Mouse (Mus musculus): ENCODE data around the gene Sugp2. TPM values are rescaled to one million over a fixed set of nuclear protein-coding genes. Genes with fewer than 3 reads are reported as not detected.

Gene Sugp2
- total RNA-seq, 2 experiments from 2014 or later, result 128 to 138 TPM

DNA sequence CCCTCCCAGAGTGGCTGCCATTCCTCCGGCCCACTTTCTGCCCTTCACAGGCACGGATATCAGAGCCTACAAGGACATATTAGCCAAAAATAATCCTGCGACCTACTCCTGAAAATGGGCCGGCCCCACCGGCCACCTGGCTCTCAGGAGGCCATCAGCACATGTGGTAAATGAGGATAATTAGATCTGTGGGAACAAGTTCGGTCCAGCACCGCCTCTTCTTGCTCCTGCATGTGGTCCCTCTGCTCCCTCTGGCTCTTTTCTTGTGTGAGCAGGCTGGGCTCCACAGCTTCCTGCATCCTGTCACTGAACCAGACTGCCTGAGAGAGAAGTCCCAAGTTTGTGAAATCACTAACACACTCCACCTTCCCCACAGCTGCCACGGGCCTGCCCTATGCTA is 45.2 kb downstream of the Sugp2 start:
- no peak for DNase-seq (ENCODE audit: low spot score in 2 of 2)

DNA sequence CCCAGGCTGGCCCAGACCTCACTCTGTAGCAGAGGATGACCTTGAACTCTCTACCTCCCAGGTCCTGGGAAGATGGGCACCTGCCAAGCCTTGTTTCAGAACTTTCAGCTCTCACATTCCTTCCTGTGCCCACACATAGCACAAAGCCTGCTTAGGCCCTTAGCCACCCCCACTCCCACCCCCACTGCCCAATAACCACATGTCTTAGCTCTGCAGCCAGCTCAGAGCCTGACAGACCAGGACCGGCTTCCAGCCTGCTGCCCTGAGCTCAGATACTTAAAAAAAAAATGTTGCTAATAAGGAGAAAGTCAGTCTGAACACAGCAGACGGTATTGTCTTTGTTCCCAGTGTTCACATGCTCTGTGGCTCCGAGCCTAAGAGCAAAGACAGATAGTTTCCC is 47.0 kb downstream of the Sugp2 start:
- no peak for DNase-seq (ENCODE audit: low spot score in 2 of 2)

DNA sequence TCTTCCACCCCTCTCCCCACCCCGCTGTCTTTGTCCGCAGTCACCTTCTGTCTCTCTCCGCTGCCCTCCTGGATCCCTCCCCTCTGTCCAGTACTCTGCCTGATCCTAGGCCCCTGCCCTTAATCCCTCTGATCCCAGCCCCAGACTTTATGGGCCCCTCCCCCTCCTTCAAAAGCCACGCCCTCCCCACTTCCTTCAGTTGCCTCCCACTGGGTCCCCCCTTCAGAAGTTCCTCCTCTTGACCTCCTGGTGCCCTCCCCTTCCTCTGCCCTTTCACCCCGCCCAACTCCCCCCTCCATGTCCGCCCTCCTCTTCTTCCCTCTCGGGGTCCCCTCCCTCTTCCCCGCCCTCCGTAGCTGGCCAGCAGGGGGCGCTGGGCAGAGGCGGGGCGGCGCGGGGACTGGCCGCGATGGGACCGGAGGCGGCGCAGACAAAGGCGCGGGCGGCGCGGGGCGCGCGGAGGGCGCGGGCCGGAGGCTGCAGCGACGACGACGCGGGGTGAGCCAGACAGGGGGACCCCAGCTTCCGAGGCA is 48.6 kb downstream of the Sugp2 start, which contains the start of gene Homer3:
Gene Homer3 (plus strand): TSS at position 225 of the 533 bp plus-strand sequence.
- DNase-seq (ENCODE audit: low spot score in 2 of 2), result peak; percentile 87 to 92

DNA sequence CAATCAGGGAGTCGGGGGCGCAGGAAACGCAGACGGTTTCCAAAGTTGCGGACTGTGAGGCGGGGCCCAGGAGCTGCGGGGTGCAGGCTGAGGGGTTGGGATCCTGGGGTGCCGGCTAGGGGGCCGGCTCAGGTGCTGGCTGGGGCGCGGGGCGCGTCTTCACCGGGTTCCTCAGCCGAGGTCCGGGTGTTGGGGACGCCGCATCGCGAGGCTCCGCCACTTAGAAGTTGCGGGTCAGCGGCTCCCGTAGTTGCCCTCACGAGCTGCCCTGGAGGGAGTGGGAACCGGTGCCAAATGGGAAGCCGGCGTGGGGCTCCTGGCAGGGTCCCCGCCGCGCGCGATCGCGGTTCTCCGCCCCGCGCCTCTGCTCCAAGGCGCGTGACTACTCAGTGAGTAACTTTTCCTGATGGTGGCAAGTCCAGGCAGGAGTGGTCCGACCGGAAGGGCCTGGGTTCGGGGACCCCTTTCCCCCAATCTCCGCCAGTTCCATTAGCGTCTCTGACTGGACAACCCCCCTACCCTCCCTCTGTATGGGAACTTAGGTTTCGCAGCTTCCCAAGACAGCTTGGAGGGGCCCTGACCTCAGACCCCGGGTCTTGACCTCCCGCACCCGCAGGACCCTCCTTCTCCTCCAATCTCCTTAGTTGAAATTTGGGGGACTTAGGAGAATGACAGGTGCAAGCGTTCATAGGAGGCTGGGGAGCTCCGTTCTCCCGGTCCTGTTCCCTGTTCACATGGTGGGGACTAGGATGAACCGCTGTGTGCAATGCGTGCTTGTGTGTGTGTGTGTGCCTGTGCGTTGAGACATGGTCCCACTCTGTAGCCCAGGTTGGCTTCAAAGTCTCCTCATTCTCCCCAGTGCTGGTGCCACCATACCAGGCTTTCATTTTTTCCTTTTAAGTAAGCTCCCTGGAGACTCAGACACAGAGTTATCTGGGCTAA is 49.4 kb downstream of the Sugp2 start:
- peak in 1 of 2 experiments; percentile 33 for DNase-seq (ENCODE audit: low spot score in 2 of 2)

DNA sequence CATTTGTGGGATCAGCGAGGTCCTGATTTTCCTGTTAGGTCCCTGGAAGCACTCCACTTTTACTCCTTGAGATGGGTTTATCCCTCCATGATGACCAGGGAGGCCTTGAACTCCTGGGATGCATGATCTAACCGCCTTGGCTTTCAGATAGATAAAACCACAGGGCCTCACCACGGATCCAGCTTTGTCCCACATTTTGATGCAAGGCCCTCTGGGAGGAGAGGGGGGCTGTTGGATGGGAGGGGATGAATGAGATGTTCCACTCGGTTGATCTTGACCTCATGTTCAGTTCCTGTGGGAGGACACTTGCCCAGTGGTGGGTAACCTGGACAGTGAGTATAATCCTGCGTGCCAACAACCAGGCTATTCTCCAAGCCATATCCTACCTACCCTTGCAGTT is 50.4 kb downstream of the Sugp2 start:
- no peak for DNase-seq (ENCODE audit: low spot score in 2 of 2)

DNA sequence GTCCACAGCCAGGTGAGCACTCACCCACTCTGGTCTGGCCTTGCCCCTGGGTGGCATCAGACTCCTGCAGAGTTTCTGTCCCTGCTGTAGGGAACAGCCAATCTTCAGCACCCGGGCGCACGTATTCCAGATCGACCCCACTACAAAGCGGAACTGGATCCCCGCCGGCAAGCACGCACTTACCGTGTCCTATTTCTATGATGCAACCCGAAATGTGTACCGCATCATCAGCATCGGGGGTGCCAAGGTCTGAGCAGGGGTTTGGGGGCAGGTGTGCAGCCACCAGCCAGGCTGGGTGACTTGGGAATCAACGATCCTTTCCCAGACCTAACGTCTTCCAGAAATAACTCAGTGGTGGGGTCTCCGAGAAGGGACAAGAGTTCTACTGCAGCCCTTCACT is 51.3 kb downstream of the Sugp2 start:
- DNase-seq (ENCODE audit: low spot score in 2 of 2), result no peak

DNA sequence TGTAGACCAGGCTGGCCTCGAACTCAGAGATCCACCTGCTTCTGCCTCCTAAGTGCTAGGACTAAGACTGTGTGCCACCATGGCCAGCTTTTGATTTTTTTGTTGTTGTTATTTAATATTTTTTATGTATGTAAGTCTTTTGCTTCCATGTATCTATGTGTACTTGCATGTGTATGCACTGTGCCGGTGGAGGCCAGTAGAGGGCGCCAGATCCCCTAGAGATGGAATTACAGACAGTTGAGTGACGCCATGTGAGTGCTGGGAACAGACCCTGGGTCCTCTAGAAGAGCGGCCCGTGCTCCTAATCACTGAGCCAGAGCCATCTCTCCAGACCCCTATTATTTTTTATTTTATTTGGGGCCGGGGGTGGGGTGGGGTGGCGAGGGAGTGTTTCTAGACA is 52.7 kb downstream of the Sugp2 start:
- DNase-seq (ENCODE audit: low spot score in 2 of 2), result no peak

DNA sequence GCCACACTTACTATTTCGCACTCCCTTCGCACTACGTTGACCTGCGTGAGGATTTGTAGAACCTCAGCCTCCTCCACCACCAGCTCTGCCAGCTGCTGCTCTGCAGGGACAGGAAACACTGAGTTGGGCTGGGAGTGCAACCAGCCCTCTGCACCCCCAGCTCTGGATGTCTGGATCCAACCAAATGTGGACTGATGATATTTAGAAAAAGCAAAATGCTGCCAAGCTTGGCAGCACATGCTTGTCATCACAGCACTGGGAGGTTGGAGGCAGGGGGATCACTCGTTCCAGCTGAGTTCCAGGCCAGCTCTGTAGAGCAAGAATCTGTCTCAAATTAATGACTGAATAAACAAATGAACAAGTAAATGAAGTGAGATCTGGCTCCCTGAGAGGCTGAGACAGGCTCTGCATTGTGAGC is 60.0 kb downstream of the Sugp2 start:
- DNase-seq (ENCODE audit: low spot score in 2 of 2), result peak in 1 of 2 experiments; percentile 46

DNA sequence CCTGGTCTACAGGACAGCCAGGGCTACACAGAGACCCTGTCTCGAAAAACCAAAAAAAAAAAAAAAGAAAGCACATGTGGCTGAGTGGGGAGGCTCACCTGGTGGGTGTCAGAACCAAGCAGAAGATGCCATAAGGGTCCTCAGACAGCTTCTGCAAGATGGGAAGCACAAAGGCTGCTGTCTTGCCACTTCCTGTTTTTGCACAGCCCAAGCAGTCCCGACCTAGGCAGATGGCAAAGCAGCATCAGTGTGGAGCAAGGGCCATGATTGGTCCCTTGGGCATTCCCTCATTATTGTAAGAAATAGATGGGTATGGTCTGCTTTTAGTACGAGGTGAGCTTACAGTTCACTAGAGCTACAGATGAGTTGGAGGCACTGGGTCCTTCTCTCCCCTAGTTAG is 66.9 kb downstream of the Sugp2 start:
- no peak for DNase-seq (ENCODE audit: low spot score in 2 of 2)

DNA sequence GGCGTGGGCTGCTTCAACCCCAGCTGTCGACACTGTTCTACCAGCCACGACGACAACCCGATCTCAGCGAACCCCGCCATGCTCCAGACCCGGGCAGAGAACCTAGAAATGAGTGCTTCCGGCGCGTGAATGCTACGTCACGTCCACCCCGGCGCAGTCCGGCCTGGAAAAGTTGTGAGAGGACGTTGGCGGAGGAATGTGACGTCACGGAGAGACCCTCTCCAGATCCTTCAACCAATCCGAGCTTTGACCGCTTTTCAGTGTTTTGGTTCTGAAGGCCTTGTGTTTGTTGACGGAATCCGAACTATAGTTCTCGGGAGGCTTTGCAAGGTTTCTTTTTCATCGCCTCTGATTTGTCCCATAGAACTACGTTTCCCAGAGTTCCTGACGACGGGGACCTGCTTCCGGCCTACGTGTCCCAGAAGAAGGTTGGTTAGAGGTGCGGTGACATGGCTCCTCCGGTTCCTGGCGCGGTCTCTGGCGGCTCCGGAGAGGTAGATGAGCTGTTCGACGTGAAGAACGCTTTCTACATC is 68.4 kb downstream of the Sugp2 start, which contains the start of the genes Ddx49 and Cope:
Gene Ddx49 (minus strand): TSS at position 132 of the 533 bp plus-strand sequence.
Gene Cope (plus strand): TSS at position 161 of the 533 bp plus-strand sequence.
- DNase-seq (ENCODE audit: low spot score in 2 of 2), result peak; percentile 93 to 94

DNA sequence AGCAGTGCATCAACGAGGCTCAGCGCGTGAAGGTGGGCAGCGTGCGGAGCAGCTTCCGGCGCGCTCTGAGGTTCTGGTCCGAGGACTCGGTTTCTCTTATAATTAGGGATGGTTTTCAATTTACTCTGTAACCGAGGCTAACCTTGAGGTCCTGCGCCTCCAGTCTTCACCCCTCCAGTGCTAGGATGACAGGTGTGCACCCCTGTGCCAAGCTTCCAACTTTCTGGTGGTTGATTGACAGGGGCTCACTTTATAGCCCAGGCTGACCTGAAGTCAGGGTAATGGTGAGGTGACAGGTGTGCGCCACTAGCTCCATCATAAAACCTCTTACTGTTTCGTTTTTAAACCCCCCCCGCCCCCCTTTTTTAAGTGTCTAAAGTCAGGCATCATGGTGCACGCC is 68.9 kb downstream of the Sugp2 start:
- DNase-seq (ENCODE audit: low spot score in 2 of 2), result no peak

DNA sequence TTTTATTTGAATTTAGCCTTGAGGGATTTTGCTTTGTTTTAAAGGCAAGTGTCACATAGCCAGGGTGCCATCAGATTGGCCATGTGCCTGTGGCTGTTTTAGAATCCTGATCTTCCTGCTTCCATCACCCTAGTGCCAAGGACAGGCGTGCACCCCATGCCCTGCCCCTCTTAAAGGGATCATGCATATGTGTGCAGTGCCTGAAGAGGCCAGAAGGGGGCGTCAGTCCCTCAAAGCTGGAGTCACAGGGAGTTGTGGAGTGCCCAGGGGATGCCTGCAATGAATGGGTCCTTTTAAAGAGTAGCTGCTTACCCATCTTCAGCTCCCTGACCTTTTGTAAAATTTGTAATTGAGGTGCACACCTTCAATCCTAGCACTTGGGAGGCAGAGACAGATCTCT is 75.3 kb downstream of the Sugp2 start:
- peak; percentile 69 to 70 for DNase-seq (ENCODE audit: low spot score in 2 of 2)

DNA sequence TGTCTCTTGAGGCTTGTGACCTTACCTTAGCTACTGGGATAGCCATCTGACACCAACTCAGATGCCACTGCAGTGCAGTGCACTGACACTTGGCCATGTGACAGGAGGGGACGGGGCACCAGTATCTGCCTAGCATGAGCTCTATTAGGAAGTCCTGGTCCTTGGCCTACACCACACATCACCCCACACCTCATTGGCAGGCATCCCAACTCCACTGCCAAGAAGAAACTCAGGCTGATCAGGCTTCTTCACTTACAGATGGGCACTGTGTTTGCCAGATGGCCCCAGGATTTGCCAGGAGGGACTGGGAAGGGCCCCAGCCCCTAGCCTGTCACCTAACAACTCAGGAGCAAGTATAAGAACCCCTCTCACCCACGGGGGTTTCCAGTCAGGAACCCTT is 79.4 kb downstream of the Sugp2 start:
- no peak for DNase-seq (ENCODE audit: low spot score in 2 of 2)

DNA sequence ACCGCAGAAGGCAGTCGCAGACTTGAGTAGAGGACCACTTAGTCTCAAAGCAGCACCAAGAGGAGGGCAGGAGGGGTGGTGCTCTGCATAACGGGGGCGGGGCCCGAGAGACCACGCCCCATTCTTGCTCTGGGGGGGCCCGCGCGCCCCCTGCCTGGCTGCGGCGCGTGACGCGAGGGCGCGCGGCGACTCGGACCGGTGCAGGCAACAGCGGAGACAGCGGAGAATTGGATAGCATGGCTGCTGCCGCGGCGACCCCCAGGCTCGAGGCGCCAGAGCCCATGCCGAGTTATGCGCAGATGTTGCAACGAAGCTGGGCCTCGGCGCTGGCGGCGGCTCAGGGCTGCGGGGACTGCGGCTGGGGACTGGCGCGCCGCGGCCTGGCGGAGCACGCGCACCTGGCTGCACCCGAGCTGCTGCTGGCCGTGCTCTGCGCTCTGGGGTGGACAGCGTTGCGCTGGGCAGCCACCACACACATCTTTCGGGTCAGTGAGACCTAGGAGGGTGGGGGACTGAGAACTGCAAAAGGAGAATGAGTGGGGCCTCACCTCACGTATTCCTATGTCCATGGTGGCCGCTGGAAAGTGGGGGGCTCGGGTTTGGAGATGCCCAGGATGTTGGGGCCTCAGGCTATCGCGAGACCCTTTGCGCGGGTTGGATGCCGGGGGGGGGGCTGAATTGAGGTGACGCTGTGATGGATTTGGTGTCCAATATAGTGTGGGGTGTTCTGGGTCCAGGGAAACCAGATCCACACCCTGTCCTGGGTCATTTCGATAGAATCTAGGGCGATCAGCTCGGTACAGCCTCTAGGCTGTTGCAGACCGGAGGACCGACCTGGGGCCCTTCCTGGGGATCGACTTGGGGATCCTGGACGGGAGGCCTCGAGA is 81.8 kb downstream of the Sugp2 start, which contains the start of gene Cers1:
Gene Cers1 (plus strand): TSS at position 152 of the 887 bp plus-strand sequence.
- DNase-seq (ENCODE audit: low spot score in 2 of 2), result peak; percentile 76 to 86

DNA sequence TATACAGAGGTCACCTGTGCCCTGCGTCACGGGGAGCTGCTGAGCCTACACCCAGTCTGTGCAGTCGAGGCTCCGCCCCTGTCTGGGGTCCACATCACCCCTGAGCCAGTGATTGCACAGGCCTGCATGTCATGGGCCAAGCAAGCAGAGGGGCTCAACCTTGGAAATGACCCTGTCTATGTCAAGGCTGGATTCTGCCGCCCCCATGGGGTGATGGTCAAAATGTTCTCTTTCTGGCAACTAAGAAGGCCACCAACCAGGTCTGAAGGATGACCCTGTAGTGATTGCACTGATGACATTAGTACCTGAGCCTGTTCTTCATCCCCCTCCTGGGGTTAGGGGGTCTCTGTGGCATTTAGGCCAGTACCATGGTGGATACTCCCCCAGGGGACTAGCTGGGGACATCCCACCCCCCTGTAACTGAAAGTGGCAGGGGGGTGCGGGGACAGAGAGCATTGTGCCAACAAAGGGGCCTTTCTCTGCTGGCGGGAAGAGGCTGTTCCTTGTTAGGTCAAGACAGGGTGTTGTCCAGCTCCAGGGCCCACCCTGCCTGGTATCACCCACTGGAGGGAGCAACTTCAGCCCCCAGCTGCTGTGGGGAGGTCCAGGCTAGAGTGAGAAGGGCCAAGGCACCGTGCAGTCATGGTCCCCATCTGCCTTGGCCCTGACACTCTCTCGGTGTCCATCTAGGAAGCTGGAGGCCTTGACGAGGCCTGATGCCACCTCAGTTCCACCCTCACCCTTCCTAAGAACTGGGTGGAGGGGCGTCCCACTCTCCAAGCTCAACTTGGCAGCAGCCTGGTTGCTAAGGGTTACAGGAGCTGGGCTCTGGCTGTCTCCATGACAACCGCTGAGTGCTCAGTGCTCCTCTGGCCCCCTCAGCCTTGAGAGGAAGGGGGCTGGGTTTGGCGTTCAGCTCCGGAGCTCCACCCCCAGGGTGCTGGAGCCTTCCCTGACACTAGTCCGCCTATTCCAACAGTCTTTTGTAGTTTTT is 82.8 kb downstream of the Sugp2 start:
- peak; percentile 77 to 86 for DNase-seq (ENCODE audit: low spot score in 2 of 2)

DNA sequence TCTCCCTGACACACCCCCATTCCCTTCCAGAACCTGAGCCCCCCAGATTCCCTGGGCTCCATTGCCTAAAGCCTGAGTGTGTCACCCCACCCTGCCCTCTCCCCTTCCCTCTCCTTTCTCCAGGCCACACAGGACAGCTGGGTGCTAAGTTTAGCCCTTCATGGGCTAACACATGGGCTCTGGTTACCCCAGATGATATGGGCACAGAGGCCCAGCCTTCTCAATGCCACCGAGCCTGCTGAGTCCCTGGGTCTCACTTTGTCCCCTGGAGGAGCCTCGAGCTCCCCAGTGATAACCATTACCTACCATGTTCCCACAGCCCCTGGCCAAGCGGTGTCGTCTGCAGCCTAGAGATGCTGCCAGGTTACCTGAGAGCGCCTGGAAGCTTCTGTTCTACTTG is 83.8 kb downstream of the Sugp2 start:
- DNase-seq (ENCODE audit: low spot score in 2 of 2), result no peak

DNA sequence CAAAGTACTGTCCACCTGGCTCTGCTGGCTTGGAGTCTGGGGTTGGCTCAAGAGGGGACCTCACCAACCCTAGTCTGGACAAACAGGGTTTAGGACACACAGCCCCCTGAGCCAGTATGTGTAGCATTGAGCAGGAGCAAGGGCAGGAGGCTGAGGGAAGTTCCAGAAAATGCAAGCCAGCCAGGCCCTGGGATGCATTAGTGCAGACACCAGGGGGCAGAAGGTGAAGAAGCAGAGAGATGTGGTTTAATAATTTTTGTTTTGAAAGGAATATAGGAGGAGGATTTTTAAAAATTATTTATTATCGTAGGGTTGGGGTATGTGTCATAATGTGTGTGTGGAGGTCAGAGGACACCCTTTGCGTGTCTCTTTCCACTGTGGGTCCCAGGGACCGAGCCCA is 89.7 kb downstream of the Sugp2 start:
- DNase-seq (ENCODE audit: low spot score in 2 of 2), result no peak

DNA sequence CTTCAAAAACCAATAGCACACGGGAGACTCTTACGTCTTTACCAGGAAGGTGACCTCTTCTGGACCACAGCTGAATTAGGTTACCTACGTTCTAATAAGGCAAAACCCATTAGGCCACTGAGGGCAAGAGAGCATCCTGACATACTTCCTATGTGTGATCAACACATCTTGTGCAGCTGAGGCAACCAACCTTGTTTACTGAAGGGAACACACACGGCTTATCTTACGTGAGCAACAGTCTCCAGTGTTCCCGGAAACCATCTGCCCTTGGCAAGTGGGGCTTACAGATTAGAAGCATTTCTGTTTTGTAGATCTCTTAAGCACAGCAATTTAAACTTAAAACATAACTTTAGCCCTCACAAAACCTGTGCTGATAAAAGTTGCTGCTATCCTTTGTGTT is 93.5 kb downstream of the Sugp2 start:
- no peak for DNase-seq (ENCODE audit: low spot score in 2 of 2)

DNA sequence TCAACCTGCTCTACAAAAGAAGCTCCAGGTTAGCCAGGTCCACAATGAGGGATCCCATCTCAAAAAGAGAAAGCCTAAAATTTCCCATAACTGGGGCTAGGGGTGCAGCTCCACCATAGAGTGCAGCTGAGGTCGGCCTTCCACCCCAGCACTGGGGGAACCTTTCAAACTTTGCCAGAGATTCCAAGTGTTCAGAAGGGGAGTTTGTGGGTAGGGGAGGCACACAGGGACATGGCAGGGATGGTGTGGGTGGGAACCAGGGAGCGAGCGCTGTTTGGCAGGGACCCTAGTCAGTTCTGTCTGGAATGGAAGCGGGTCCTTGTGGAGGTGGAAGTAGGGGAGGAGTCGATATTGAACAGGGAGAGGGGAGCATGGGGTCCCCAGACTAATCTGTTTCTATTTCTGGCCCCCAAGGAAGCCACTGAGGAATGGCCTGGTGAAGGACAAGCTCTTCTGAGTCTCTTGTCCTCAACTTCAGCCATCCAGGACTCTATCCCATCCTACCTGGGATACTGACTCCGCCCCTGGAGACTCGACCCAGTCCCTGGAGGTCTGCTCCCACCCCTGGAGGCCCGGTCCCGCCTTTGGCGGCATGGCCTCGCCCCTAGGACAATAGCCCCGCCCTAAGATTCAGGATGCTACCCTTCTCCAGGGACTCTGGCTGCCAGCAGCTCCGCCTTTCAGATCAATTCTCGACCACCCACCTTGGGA is 95.3 kb downstream of the Sugp2 start, which contains the start of gene Gdf1:
Gene Gdf1 (plus strand): TSS at position 694 of the 711 bp plus-strand sequence.
- DNase-seq (ENCODE audit: low spot score in 2 of 2), result no peak
